Mouse (Mus musculus): Measurements from ENCODE around the gene Dhx36.

Dhx36 gene

DNA sequence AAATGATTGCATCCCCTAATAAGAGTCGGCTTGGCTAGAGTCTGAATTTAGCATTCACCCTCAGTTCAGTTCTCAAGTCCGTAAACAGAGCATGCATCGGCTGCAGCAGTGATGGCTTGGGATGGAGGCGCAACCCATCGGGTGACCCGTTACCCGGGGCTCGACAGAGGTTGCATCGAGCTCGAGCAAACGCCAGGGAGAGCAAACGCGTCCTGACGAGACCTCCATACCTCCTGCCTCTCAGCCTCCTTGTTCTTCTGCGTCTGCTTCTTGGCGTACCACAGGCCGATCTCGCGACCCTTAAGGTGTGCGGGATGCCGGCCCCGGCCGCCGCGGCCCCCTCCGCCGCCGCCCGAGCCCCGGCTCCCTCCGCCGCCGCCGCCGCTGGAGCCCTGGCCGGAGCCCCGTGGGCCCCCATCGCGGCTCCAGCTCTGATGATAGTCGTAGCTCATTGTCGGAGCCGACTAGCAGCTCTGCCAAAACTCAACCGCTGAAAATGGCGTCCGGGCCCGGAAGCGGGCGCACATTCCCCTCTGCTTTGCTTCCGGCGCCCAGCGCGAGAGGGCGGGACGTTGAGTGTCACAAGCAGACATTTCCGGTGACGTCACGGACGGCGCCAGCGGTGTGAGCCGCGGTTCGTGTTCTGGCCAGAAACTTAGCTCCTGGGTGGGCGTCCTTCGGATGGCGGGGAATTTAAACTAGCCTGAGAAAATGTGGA lies at the start of gene Dhx36:
Gene Dhx36 (minus strand): TSS at position 517 of the 718 bp plus-strand sequence.
- DNase-seq (ENCODE audit: low read depth, low spot score): peak; percentile 96

DNA sequence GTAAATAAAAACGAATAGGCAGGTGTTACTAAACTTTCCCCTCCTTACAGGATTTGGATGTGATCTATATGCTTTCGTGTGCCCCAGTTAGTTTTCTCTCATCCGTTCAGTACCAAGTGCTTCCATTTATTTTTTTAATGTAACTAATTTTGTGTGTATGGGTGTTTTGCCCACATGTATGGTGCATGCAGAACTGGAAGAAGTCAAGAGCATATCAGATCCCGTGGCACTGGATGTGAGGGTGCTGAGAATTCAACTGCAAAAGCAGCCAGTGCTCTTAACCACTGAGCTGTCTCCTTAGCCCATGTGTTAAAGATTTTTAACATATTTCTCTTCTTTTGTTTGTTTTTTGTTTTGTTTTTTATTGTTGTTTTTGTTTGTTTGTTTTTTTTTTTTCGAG lies 20.8 kb upstream of the Dhx36 start:
- no peak for DNase-seq (ENCODE audit: low read depth, low spot score)

DNA sequence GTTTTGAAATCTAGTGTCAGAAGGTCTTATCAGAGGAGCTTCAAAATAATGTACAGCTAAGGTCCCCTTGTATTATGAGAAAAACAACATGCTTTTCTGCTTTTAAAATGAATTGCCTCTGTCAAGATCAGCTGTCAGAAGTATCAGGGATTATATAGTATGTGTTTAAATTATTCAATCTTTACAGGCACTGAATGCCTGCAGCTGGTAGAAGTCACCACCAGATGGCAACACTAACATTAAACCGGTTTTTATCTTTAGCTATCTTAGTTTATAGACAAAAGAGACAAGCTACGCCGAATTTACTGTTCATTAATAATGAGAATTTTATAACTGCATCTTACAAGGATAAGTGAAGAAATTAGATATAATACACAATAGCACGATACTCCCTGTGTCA lies 20.4 kb upstream of the Dhx36 start:
- DNase-seq (ENCODE audit: low read depth, low spot score): no peak

DNA sequence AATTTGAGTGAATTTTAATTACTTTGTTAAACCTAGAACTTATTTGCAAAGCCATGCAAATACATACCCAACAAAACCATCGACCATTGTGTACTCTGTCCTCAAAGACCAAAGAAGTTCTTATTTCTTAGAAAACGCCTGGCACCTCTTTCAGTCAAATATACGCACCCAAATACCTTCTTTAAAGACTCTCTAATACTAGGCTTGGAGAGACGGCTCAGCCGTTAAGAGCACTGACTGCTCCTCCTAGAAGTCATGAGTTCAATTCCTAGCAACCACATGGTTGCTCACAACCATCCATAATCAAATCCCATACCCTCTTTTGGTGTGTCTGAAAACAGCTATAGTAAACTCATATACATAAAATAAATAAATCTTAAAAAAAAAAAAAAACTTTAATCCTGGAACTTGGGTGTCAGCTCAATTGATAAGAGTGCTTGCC lies 423 bp upstream of the Dhx36 start:
- no peak for DNase-seq (ENCODE audit: low read depth, low spot score)

DNA sequence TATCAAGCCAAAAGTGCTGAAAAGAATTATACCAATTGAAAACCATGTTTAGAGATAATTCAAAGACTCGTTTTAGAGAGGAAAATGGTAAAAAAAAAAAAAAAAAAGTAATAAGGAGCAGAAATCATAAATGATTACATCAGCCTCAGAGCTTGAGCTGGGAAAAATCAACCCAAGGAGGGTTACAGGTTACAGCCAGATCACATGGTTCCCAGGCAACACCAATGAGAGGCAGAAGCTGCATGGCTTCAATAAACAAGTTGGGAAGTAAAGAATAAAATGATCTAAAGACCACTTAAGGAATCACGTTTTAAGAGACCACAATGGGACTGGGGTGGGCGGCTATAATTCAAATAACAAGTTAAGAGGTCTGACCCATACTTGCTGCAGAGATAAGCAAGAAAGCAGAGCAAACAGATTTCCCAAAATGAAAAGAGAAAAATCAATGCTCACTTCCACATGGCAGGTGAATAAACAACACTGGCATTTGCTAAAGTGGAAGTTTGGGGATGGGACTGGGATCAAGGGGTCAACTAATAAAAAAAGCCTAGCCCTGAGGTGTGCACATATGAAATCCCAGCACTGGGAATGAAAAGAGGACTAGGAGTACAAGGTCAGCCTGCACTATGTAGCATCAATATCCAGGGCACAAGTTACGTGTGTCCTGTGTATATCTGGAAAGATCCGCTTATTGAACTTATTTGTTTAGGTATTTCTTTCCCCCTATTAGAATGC lies 1.5 kb downstream of the Dhx36 start:
- no peak for DNase-seq (ENCODE audit: low read depth, low spot score)

DNA sequence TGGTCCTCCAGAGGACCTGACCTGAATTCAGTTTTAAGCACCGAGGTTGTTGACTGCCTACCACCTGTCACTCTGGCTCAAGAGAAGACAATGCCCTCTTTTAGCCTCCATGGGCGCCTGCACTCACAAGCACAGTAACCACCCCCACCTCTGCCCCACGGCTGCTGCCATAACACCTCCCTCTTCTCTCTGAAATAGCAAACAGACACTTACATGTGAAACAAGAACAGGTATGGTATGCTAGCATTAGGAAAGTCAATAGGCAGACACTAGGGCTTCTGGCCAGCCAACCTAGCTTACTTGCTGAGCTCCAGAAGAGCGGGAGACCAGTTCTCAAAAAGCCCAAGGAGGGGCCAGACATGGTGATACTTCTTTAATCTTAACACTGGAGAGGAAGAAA lies 7.5 kb downstream of the Dhx36 start:
- no peak for DNase-seq (ENCODE audit: low read depth, low spot score)

DNA sequence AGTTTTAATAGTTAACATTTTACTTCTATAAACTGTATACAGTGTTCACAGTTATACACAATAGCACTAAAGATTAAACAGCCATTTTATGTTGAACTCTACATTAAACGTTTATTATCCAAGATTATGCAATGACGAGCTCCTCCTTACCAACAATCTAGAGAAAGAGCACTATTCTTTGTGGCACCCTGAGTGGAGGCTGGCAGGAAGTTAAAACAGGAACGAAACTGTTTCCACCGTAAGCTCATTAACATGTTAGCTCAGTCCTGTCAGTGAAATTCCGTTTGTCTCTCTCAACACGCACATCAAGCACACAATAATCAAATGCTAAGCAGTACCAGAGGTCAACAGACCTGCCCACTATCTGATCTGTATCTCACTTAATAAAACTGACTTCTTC lies 14.2 kb downstream of the Dhx36 start:
- DNase-seq (ENCODE audit: low read depth, low spot score): no peak

- no peak for DNase-seq (ENCODE audit: low read depth, low spot score)
Observed at GRCm38 (mm10) chr3:62484340-62484739, 22.5 kb downstream of the Dhx36 start.

- DNase-seq (ENCODE audit: low read depth, low spot score): no peak
Observed at GRCm38 (mm10) chr3:62470179-62470578, 36.6 kb downstream of the Dhx36 start.

GRCm38 (mm10) chr3:62464276-62464675 lies 42.5 kb downstream of the Dhx36 start:
- DNase-seq (ENCODE audit: low read depth, low spot score): no peak

DNA sequence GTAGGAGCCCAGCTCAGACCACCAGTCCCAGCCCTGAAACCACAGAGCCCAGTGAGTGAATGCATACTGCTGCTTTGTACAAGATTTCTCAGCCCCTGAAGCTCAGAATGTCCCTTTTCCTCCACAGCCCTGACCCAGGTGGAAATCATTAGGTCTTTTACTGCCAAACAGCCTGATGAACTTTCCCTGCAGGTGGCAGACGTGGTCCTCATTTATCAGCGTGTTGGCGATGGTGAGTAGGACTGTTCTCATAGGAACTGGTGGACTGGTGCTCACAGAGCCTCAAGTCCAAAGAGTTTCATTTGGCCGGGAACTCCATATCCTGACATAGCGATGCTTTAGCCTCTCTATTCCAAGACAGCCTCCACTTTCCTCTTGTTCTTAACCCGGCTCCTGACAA lies 47.3 kb downstream of the Dhx36 start:
- DNase-seq (ENCODE audit: low read depth, low spot score): no peak

GRCm38 (mm10) chr3:62458284-62459013 lies 48.4 kb downstream of the Dhx36 start:
- peak; percentile 19 for DNase-seq (ENCODE audit: low read depth, low spot score)

DNA sequence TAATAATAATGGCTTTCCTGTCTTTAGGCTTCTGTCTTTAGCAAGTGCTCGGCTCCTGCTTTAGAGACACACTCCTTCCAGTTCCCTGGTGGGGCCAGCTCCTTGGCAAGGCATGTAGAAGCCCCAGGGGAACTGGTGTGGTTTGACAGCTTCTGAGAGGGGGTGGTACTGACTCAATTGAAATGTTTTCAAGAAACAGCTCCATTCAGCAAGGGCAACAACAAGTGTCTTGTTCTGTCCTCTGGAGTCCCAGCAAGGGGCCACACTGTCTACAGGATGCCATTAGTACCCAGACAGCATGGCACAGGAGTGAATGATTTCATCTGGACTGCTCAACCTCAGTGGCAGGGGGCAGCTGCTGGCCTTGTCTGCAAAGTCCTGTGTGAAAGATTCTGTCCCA lies 51.0 kb downstream of the Dhx36 start:
- no peak for DNase-seq (ENCODE audit: low read depth, low spot score)

DNA sequence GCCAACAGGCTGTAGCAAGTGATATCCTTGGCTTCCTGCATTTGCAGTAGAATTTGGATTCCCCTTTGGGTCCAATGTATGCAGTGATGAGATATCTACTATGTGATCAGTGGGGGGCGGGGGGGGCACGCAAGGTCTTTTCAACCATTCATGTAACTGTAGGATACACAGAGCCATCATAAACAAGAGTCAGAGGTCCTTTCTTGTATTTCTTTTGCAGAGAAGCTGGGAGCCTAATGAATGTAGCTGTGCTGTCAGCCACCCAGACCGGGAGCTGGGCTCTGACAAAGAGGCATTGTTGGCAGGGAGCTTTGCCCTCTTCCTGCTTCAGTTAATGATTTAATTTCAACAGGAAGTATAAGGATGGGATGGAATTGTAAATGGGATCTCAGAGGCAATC lies 52.7 kb downstream of the Dhx36 start:
- DNase-seq (ENCODE audit: low read depth, low spot score): no peak

- no peak for DNase-seq (ENCODE audit: low read depth, low spot score)
Observed at GRCm38 (mm10) chr3:62452961-62453360, 53.8 kb downstream of the Dhx36 start.

- no peak for DNase-seq (ENCODE audit: low read depth, low spot score)
Observed at GRCm38 (mm10) chr3:62449871-62450496, 56.8 kb downstream of the Dhx36 start.

- no peak for DNase-seq (ENCODE audit: low read depth, low spot score)
Observed at GRCm38 (mm10) chr3:62447151-62447550, 59.7 kb downstream of the Dhx36 start.

DNA sequence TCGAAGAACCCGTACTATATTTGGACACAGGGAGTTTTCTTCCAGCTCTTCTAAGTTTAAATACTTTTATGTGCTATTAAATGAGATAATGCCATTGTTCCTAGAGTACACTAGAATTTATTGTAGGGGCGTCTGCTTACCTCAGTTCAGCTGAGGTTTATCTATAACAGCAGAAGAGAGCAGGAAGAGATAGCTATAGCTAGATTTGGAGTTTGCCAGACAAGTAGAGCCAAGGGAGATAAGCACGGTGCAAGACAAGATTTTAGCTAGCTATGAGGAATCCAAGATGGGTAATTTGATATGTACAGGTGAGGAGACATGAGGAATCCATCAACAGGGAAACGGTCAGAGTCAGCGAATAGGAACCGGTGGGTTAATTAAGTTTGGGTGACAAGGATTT lies 60.5 kb downstream of the Dhx36 start:
- DNase-seq (ENCODE audit: low read depth, low spot score): no peak

GRCm38 (mm10) chr3:62443582-62444194 lies 63.1 kb downstream of the Dhx36 start:
- no peak for DNase-seq (ENCODE audit: low read depth, low spot score)

- no peak for DNase-seq (ENCODE audit: low read depth, low spot score)
Observed at GRCm38 (mm10) chr3:62440431-62440969, 66.3 kb downstream of the Dhx36 start.

DNA sequence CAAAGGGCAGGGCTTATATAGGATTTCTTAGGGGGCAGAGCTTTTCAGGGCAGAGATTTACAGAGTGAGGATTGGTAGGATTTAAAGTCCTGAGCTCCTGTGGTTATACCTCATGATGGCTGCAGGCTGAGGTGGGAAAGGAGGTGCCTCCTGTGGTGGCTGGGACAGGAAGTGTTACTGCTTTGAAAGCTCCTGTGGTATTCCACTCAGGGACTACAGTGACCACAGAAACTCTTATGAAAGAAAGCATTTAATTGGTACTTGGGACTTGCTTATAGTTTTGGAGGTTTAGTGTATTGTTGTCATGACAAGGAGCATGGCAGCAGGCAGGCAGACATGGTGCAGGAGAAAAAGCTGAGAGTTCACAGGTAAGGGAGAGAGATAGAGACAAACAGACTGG lies 70.9 kb downstream of the Dhx36 start:
- no peak for DNase-seq (ENCODE audit: low read depth, low spot score)
